Mouse (Mus musculus) CH12.LX (cell line): ENCODE results near the gene Agrp. TPM values are rescaled to one million over a fixed set of nuclear protein-coding genes. Genes with fewer than 3 reads are reported as not detected.

Experiments used
- DNase-seq: peaks from one replicate; pipeline ENCODE4 v3.0.0-alpha.2; 2013; ENCODE audit errors: extremely low read depth
- H3K27ac ChIP-seq: 2 replicates; pipeline ENCODE4 v1.5.1; 2012; ENCODE audit warnings: low read depth, mild to moderate bottlenecking, control low read depth, moderate library complexity; ENCODE audit not compliant: insufficient read depth
- H3K27me3 ChIP-seq: replicated peaks from 2 replicates; pipeline ENCODE3; 2012; ENCODE audit warnings: inconsistent platforms
- H3K36me3 ChIP-seq, 2 experiments: replicated peaks in 1 of 2; 2 replicates each; pipeline versions ENCODE3 to v1.6.1; 2012; ENCODE audit warnings: inconsistent platforms in 1 of 2, low read length in 1 of 2, mild to moderate bottlenecking in 1 of 2, mixed read lengths in 1 of 2, moderate library complexity in 1 of 2; ENCODE audit not compliant: control insufficient read depth in 1 of 2, insufficient read depth in 1 of 2
- H3K4me1 ChIP-seq, 2 experiments: 2 replicates each; pipeline ENCODE4 v1.6.1; 2012; ENCODE audit warnings: inconsistent platforms in 1 of 2, moderate library complexity in 1 of 2; ENCODE audit not compliant: insufficient read depth in 2 of 2, control insufficient read depth in 1 of 2
- H3K4me2 ChIP-seq: 2 replicates; pipeline ENCODE4 v1.6.1; 2012; ENCODE audit warnings: low read depth, mild to moderate bottlenecking, control low read depth; ENCODE audit not compliant: poor library complexity, insufficient read depth, severe bottlenecking
- H3K4me3 ChIP-seq, 3 experiments: fragments of 150-350 bp in 1 of 3; sonication (generic) in 1 of 3; replicated peaks in 1 of 3; 2 replicates each; pipeline versions ENCODE3 to v1.5.1; 2011 to 2012; ENCODE audit warnings: low read depth in 2 of 3, low read length in 2 of 3, mild to moderate bottlenecking in 2 of 3, moderate library complexity in 2 of 3, control low read depth in 1 of 3, improper control_type of control experiment in 1 of 3, inconsistent platforms in 1 of 3, mixed read lengths in 1 of 3; ENCODE audit not compliant: poor library complexity in 1 of 3
- H3K79me2 ChIP-seq: replicated peaks from 2 replicates; pipeline ENCODE4 v1.6.1; 2012; ENCODE audit warnings: mild to moderate bottlenecking, moderate library complexity; ENCODE audit not compliant: control insufficient read depth, poor library complexity, insufficient read depth, severe bottlenecking; ENCODE audit errors: extremely low read depth
- H3K9ac ChIP-seq: 2 replicates; pipeline ENCODE4 v1.6.1; 2012; ENCODE audit warnings: low read depth, mild to moderate bottlenecking, control low read depth, moderate library complexity; ENCODE audit not compliant: insufficient read depth
- H3K9me3 ChIP-seq: replicated peaks from 2 replicates; pipeline ENCODE3; 2012; ENCODE audit warnings: low read length, inconsistent platforms, mixed read lengths
- BHLHE40 ChIP-seq: IDR thresholded peaks from 2 replicates; pipeline ENCODE4 v1.6.1; 2011; ENCODE audit warnings: mild to moderate bottlenecking, low read depth, low read length, improper control_type of control experiment
- CHD2 ChIP-seq: IDR thresholded peaks from 2 replicates; pipeline ENCODE4 v1.6.1; 2011; ENCODE audit warnings: low read length, improper control_type of control experiment
- JUN ChIP-seq: IDR thresholded peaks from 2 replicates; pipeline ENCODE4 v1.6.1; 2011; ENCODE audit warnings: low read depth, mild to moderate bottlenecking, low read length, improper control_type of control experiment, moderate library complexity; ENCODE audit not compliant: insufficient read depth
- MAX ChIP-seq: IDR thresholded peaks from 2 replicates; pipeline ENCODE4 v1.6.1; 2011; ENCODE audit warnings: low read length, improper control_type of control experiment
- MEF2A ChIP-seq: IDR thresholded peaks from 2 replicates; pipeline ENCODE4 v1.6.1; 2014; ENCODE audit warnings: low read depth, mild to moderate bottlenecking, inconsistent platforms, low read length, improper control_type of control experiment, borderline replicate concordance
- NRF1 ChIP-seq: IDR thresholded peaks from 2 replicates; pipeline ENCODE4 v1.6.1; 2014; ENCODE audit warnings: low read depth, mild to moderate bottlenecking, inconsistent platforms, low read length, improper control_type of control experiment, moderate library complexity
- PAX5 ChIP-seq: IDR thresholded peaks from 2 replicates; pipeline ENCODE4 v1.6.1; 2012; ENCODE audit warnings: low read length, inconsistent platforms, mixed read lengths
- POLR2A ChIP-seq: IDR thresholded peaks from 2 replicates; pipeline ENCODE4 v1.6.1; 2011; ENCODE audit warnings: low read depth, mild to moderate bottlenecking, improper control_type of control experiment, low read length
- POLR2AphosphoS2 ChIP-seq: IDR thresholded peaks from 2 replicates; pipeline ENCODE4 v1.6.1; 2011; ENCODE audit warnings: low read depth, low read length, improper control_type of control experiment
- RCOR1 ChIP-seq: conservative IDR thresholded peaks from 2 replicates; pipeline ENCODE4 v1.6.1; 2012; ENCODE audit warnings: low read depth, mild to moderate bottlenecking, inconsistent platforms, low read length, improper control_type of control experiment
- SIN3A ChIP-seq: IDR thresholded peaks from 2 replicates; pipeline ENCODE4 v1.6.1; 2012; ENCODE audit warnings: low read length, improper control_type of control experiment, inconsistent platforms
- SMC3 ChIP-seq: IDR thresholded peaks from 2 replicates; pipeline ENCODE4 v1.6.1; 2011; ENCODE audit warnings: low read depth, low read length, improper control_type of control experiment
- ZKSCAN1 ChIP-seq: IDR thresholded peaks from 2 replicates; pipeline ENCODE4 v1.6.1; 2012; ENCODE audit warnings: low read depth, inconsistent platforms, low read length, improper control_type of control experiment, borderline replicate concordance
- dilution Hi-C: fragments of 300-500 bp; cut with MboI; formaldehyde crosslinking; loops from 2 replicates; pipeline ENCODE4 v1.14.3; 2020; ENCODE audit warnings: low sequenced_read_pairs; ENCODE audit not compliant: extremely low pct_unique_long_range_greater_than_20kb, extremely low pct_ligation_motif_present
- in situ Hi-C: fragments of 300-500 bp; cut with MboI; formaldehyde crosslinking; loops from 3 replicates; pipeline ENCODE4 v1.14.3; 2019; ENCODE audit warnings: low sequenced_read_pairs, low pct_ligation_motif_present, low pct_unique_long_range_greater_than_20kb, mixed read lengths
- polyA plus RNA-seq: library from polyadenylated mRNA; unstranded; fragments of >175 nt; gene quantifications from 2 replicates; pipeline ENCODE4 v1.2.1, GENCODE M21; 2012; ENCODE audit warnings: low read depth; ENCODE audit not compliant: insufficient read length
- total RNA-seq, 2 experiments: library from RNA; depleted of rRNA; stranded (reverse); fragments of 300-350 nt in 1 of 2; fragments of >200 nt in 1 of 2; gene quantifications; 2 replicates each; pipeline ENCODE4 v1.2.3; 2012 to 2014

The Agrp gene
- total and polyA plus RNA-seq, 3 experiments, result 0.30 TPM; not detected in 2

DNA sequence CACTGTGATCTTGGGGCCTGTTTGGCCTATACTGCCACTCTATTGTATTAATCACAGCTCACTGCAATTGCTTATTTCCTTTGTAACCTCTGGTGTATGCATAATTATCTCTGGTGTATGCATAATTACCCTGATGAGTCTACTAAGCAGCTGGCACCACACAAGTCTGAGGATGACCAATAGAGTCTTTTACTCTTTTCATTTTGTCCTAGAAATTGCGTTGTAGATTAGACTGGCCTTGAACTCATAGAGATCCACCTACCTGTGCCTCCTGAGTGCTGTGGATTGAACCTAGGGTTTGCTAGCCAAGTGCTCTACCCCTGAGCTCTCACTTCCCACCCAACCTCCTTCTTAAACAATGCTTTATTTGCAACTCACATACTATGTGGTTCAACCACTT is 11.1 kb downstream of the Agrp start:
- Histone ChIP-seq H3K79me2 (peaks cover 4% of the 10 kb centered on the region), H3K27me3 (no peaks in the 10 kb centered on the region), H3K4me2 (no peak overlapping the region), H3K36me3 (peaks cover 4 to 11% of the 10 kb centered on the region in 2 experiments), H3K27ac (no peak overlapping the region), H3K9me3 (no peaks in the 10 kb centered on the region), H3K4me3 (no peak overlapping the region), H3K9ac (no peak overlapping the region), H3K4me1 (peaks cover 19 to 91% of the 10 kb centered on the region in 2 experiments)
- TF ChIP-seq POLR2A (no peak), ZKSCAN1 (no peak), CHD2 (no peak), RCOR1 (no peak), PAX5 (no peak), SIN3A (no peak), NRF1 (no peak), MAX (no peak), MEF2A (no peak), JUN (no peak), POLR2AphosphoS2 (no peak)
- dilution Hi-C loops (no loop called here), in situ Hi-C loops (no loop called here)
- DNase-seq, result no peak

DNA sequence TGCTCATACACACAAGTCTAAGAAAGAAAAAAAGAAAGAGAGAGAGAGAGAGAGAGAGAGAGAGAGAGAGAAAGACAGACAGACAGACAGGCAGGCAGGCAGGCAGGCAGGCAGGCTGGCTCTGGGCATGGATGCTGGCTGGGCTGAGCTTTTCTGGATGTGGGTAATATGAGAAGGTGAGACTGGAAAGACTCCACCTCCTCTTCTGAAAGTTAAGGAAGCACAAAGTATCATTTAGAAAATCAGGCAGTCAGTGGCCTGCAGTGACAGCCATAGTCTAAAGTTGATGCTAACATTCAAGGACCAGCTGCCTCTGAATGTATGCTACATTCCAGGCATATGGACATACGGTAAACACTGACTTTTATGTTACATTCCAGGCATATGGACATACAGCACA is 12.4 kb downstream of the Agrp start:
- peaks cover 17 to 80% of the 10 kb centered on the region in 2 experiments for H3K4me1 ChIP-seq
- H3K4me2 ChIP-seq, result peak overlapping the region; percentile 64; the same call in 1 of the 2 replicates
- no peaks in the 10 kb centered on the region for H3K27me3 ChIP-seq
- dilution Hi-C loops, result no loop called here
- peak overlapping the region; percentile 75; the same call in 1 of the 2 replicates for H3K9ac ChIP-seq
- H3K79me2 ChIP-seq, result peaks cover 4% of the 10 kb centered on the region
- no peaks in the 10 kb centered on the region for H3K9me3 ChIP-seq
- peaks cover 12 to 20% of the 10 kb centered on the region in 2 experiments for H3K36me3 ChIP-seq
- no peak for TF ChIP-seq SMC3
- no peak overlapping the region for H3K4me3 ChIP-seq
- in situ Hi-C loops, result no loop called here
- DNase-seq, result no peak
- peak overlapping the region; percentile 53 for H3K27ac ChIP-seq

DNA sequence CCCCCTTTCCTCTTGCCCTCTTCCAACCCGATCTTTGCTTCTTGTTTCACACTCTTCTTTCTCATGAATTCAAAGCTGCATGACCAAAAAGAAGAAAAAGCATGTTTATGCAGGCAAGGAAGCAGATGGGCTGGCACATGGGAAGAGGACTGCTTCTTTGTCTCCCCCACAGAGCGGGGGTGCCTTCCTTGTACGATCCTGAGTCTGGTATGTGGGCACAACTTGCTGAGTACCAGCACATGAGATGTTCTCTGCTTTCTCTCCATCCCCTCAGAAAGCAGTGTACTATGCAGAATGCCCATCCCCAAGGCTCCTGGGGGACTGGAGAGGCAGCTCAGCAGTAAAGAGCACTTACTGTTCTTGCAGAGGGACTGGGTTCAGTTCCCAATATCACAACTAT is 12.8 kb downstream of the Agrp start:
- TF ChIP-seq SMC3, result no peak
- no peak for TF ChIP-seq BHLHE40
- Histone ChIP-seq H3K79me2 (peaks cover 4% of the 10 kb centered on the region), H3K4me3 (no peak overlapping the region), H3K4me1 (peaks cover 16 to 75% of the 10 kb centered on the region in 2 experiments), H3K4me2 (peak overlapping the region; percentile 64), H3K9me3 (no peaks in the 10 kb centered on the region), H3K27me3 (no peaks in the 10 kb centered on the region), H3K9ac (peak overlapping the region; percentile 75), H3K36me3 (peaks cover 12 to 24% of the 10 kb centered on the region in 2 experiments), H3K27ac (peak overlapping the region; percentile 97)
- dilution Hi-C loops (no loop called here), in situ Hi-C loops (no loop called here)
- no peak for DNase-seq
